In the genomic region with DNA sequence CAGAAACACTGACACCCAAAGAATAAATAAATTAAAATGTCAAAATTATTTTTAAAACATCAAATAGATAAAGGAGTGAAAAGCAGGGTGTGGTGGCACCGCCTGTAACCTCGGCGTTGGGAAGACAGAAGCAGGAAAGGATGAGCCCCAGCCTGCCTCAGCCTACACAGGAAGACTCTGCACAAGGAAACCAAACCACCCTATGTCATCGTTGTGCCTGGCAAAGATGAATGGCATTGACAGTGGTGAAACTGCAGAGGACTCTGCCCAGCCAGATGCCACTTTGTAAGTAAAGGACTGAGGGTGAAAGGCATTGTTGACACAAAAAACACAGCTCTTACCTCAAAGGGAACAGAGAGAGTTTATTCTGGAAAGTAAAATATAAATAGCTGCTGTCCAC, we compare ENCODE assay signal across 24 mouse cellular contexts. TPM values are rescaled to one million over a fixed set of nuclear protein-coding genes. Genes with fewer than 3 reads are reported as not detected.
DNase-seq lines count a peak whose midpoint lies in the region; ATAC-seq and TF ChIP-seq lines count a peak whose summit lies in the region.
"Had no signal": no experiment of that assay in that cellular context is flagged by ENCODE, and none has a peak within 500 bp of the region (broad histone marks: within the 10 kb centered on the region; RNA-seq: fewer than 3 reads in every experiment).

No protein-coding gene starts in this region.

- H3K4me2 ChIP-seq in liver, postnatal 0 days (ENCODE audit: low read depth, low read length): no peak overlapping the region

- TF ChIP-seq POLR2A in liver, adult 2 months (IDR thresholded peaks at IDR 0.05; ENCODE audit: extremely low read depth, insufficient read depth, low read length): no peak
- TF ChIP-seq POLR2A in lung, adult 2 months (IDR thresholded peaks at IDR 0.05; ENCODE audit: borderline replicate concordance, extremely low read depth, low read depth, low read length): no peak

- no peaks in the 10 kb centered on the region for H3K27me3 ChIP-seq in liver, adult 2 months (ENCODE audit: control insufficient read depth, insufficient read depth, low read length)
- no peaks in the 10 kb centered on the region for H3K27me3 ChIP-seq in liver, postnatal 0 days (ENCODE audit: insufficient read depth, low read length)
- H3K27me3 ChIP-seq: CH12.LX, Patski had no signal

- H3K4me3 ChIP-seq in liver, adult 2 months (ENCODE audit: insufficient read depth, low read depth, low read length): no peak overlapping the region
- H3K4me3 ChIP-seq in liver, postnatal 0 days (ENCODE audit: low read depth, low read length): no peak overlapping the region
- no peak overlapping the region for H3K4me3 ChIP-seq in lung, adult 2 months (replicated peaks; ENCODE audit: extremely low read depth, low read depth, low read length)

- no peak for TF ChIP-seq EP300 in liver, postnatal 0 days (IDR thresholded peaks at IDR 0.05; ENCODE audit: low read depth)

- H3K9me3 ChIP-seq in liver, postnatal 0 days (ENCODE audit: low read length): no peaks in the 10 kb centered on the region
- H3K9me3 ChIP-seq: G1E had no signal

- TF ChIP-seq CTCF in liver, adult 2 months (IDR thresholded peaks at IDR 0.05; ENCODE audit: low read depth, low read length): no peak
- TF ChIP-seq CTCF in liver, postnatal 0 days (IDR thresholded peaks at IDR 0.05; ENCODE audit: low read depth): no peak
- no peak for TF ChIP-seq CTCF in lung, adult 2 months (IDR thresholded peaks at IDR 0.05; ENCODE audit: insufficient read depth, low read length)

- ATAC-seq in liver, postnatal 0 days: no peak
- ATAC-seq: activated CD4-positive, CD25-positive, alpha-beta regulatory T cell, adult 4 months; CD4-positive, CD25-positive, alpha-beta regulatory T cell, adult 4 months; Patski had no signal

- peak overlapping the region; percentile 97 for H3K27ac ChIP-seq in liver, adult 2 months (replicated peaks; ENCODE audit: insufficient read depth, low read depth, low read length)
- no peak overlapping the region for H3K27ac ChIP-seq in liver, postnatal 0 days (ENCODE audit: low read depth)

- H3K79me2 ChIP-seq in liver, adult 2 months (ENCODE audit: control insufficient read depth, insufficient read depth, low read length): peaks cover 4% of the 10 kb centered on the region; the same call in 1 of the 2 replicates

- H3K36me3 ChIP-seq in liver, adult 2 months (ENCODE audit: control insufficient read depth, insufficient read depth, low read length): no peaks in the 10 kb centered on the region
- no peaks in the 10 kb centered on the region for H3K36me3 ChIP-seq in liver, postnatal 0 days (replicated peaks; ENCODE audit: insufficient read depth, low read length)
- H3K36me3 ChIP-seq: G1E had no signal

- WGBS in liver, adult 2 months: 33% methylated on average over 4 of the region's 4 CpGs
- 72% methylated on average over 4 of the region's 4 CpGs for WGBS in liver, postnatal 0 days (ENCODE audit: insufficient replicate concordance)
- 65% methylated on average over 4 of the region's 4 CpGs for WGBS in lung, adult 2 months

- DNase-seq in liver, adult 2 months (ENCODE audit: extremely low read depth, low read depth, low spot score): peak; percentile 98
- no peak for DNase-seq in liver, postnatal 0 days
- peak; percentile 55 for DNase-seq in adipocyte (ENCODE audit: low spot score)
- peak; percentile 7 for DNase-seq in brain, adult 2 months (ENCODE audit: low read depth, low spot score)
- DNase-seq in lung, adult 2 months: no peak
- DNase-seq in heart, adult 8-10 months (ENCODE audit: low spot score): no peak
- DNase-seq: adrenal gland, adult 2 months; adrenal gland, adult 8-10 months; adrenal gland, postnatal 10 days; adrenal gland, postnatal 14 days; adrenal gland, postnatal 25 days; adrenal gland, postnatal 36 days; B cell, adult 2 months; cerebellum, adult 11 months; cerebellum, adult 11-12 months; cerebellum, adult 18-20 months; cerebellum, adult 2 months; cerebellum, adult 8-10 months had no signal

- peaks cover 38% of the 10 kb centered on the region for H3K4me1 ChIP-seq in liver, adult 2 months (ENCODE audit: control insufficient read depth, insufficient read depth, low read length)
- H3K4me1 ChIP-seq in liver, postnatal 0 days (ENCODE audit: insufficient read depth): no peaks in the 10 kb centered on the region
- no peaks in the 10 kb centered on the region for H3K4me1 ChIP-seq in lung, adult 2 months (ENCODE audit: control insufficient read depth, insufficient read depth, low read length)

- H3K9ac ChIP-seq in liver, adult 2 months (ENCODE audit: low read depth, low read length): peak overlapping the region; percentile 49; the same call in 1 of the 2 replicates
- H3K9ac ChIP-seq in liver, postnatal 0 days (replicated peaks): no peak overlapping the region

RNA-seq across cellular contexts. Expression of gene Scp2, which starts 18.5 kb away (rescaled TPM):
- 2,678 and 3,000 TPM in 2 replicates for total RNA-seq in liver, adult 2 months (2014; rRNA removed)
- polyA plus RNA-seq in liver, adult 2 months (2012; rRNA removed): 1,138 and 1,579 TPM in 2 replicates
- polyA plus RNA-seq in liver, postnatal 0 days (2015; fragmentation: Nextera tagmentation; extraction: Ambion mirVana): 1,479 and 1,508 TPM in 2 replicates
- 122 and 185 TPM in 2 replicates for polyA plus RNA-seq in lung, adult 2 months (2012; rRNA removed)
- total RNA-seq in heart, adult 8-10 months (2022): 100 to 1,000 TPM; 348 to 427 (median 386) TPM

RNA-seq across cellular contexts. Expression of gene Podn, which starts 30.0 kb away (rescaled TPM):
- 1.9 and 2.7 TPM in 2 replicates for total RNA-seq in liver, adult 2 months (2014; rRNA removed)
- 2.9 and 3.8 TPM in 2 replicates for polyA plus RNA-seq in liver, adult 2 months (2012; rRNA removed)
- 0.34 and 0.43 TPM in 2 replicates for polyA plus RNA-seq in liver, postnatal 0 days (2015; fragmentation: Nextera tagmentation; extraction: Ambion mirVana)
- 56.1 and 59.8 TPM in 2 replicates for polyA plus RNA-seq in lung, adult 2 months (2012; rRNA removed)
- total RNA-seq in heart, adult 8-10 months (2022): 10 to 100 TPM; 16.0 to 26.0 (median 19.9) TPM
- total RNA-seq: G1E, MEL had no signal
- polyA plus RNA-seq: activated CD4-positive, CD25-positive, alpha-beta regulatory T cell, adult 4 months; CD4-positive, CD25-positive, alpha-beta regulatory T cell, adult 4 months; G1E had no signal

RNA-seq across cellular contexts. Expression of gene Echdc2, which starts 39.0 kb away (rescaled TPM):
- total RNA-seq in liver, adult 2 months (2014; rRNA removed): 141 and 149 TPM in 2 replicates
- 203 and 264 TPM in 2 replicates for polyA plus RNA-seq in liver, adult 2 months (2012; rRNA removed)
- polyA plus RNA-seq in liver, postnatal 0 days (2015; fragmentation: Nextera tagmentation; extraction: Ambion mirVana): 94.6 and 99.9 TPM in 2 replicates
- polyA plus RNA-seq in lung, adult 2 months (2012; rRNA removed): 53.7 and 67.0 TPM in 2 replicates
- 10 to 100 TPM; 33.6 to 45.8 (median 37.9) TPM for total RNA-seq in heart, adult 8-10 months (2022)
- total RNA-seq: MEL had no signal
- polyA plus RNA-seq: G1E had no signal

Comparison
In these comparisons a context has a peak if more than half of its experiments do, and no peak if none do; other contexts are left out.
1. DNase-seq: peak in liver, adult 2 months (single experiment), adipocyte (single experiment) and brain, adult 2 months (single experiment); none in liver, postnatal 0 days (single experiment), lung, adult 2 months (single experiment) and heart, adult 8-10 months (single experiment).
2. RNA of gene Podn, which starts 30.0 kb away (polyA plus RNA-seq): 56.1 to 59.8 TPM in lung, adult 2 months; 2.9 to 3.8 TPM in liver, adult 2 months and 0.34 to 0.43 TPM in liver, postnatal 0 days; every median in the first group is over 10 times any median in the second.